Mouse (Mus musculus) CD4-positive naive resting alpha-beta T cell, adult 57 days (primary cell): ENCODE data around the gene Rela. TPM values are rescaled to one million over a fixed set of nuclear protein-coding genes. Genes with fewer than 3 reads are reported as not detected.

Source experiments
- total RNA-seq: library from RNA; stranded (reverse); gene quantifications from one replicate; pipeline ENCODE4 v1.2.4, GENCODE M21; 2023

The Rela gene
- 154 TPM for total RNA-seq

DNA sequence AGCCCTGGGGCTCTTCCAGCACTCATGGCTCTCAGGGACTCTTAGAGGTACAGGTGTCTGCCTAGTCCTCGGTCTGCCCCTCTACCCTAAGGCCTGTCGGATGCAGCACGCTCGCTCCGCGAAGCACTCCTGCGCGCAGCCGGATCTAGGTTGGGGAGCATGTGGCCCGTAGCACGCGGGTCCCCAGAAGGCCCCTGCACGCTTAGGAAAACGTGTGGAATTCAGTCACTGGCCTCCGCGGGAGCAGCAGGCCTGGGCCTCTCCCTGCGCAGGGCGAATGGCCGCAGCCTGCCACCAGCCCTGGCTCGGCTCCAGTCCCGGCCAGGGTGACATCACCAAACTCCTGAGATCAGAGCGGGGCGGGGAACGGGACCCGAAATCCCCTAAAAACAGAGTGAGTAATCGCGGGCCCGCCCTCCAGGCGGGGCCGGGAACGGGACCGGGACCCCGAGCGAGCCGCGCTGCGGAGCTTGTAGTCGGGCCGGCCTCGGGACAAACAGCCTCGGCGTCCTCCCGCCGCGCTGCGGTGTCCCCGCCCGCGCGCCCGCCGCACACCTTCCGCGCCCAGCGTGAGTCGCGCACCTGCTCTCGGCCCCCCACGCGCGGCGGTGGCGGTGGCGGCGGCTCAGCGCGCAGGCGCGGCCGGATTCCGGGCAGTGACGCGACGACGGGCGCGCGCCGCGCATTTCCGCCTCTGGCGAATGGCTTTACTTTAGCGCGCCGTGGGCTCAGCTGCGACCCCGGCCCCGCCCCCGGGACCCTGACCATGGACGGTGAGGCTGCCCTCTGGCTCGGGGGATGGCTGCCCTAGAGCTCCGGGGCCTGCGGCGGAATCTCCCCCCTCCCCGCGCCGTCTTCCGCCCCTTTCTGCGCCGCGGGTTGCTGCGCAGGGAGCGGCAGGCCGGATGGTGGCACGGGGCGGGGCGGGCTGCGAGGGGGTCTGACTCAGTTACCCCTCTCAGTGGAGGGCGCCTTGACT lies at the start of gene Rela:
Gene Rela, plus strand, starts transcription at position 415 of the 979 bp plus-strand sequence.

DNA sequence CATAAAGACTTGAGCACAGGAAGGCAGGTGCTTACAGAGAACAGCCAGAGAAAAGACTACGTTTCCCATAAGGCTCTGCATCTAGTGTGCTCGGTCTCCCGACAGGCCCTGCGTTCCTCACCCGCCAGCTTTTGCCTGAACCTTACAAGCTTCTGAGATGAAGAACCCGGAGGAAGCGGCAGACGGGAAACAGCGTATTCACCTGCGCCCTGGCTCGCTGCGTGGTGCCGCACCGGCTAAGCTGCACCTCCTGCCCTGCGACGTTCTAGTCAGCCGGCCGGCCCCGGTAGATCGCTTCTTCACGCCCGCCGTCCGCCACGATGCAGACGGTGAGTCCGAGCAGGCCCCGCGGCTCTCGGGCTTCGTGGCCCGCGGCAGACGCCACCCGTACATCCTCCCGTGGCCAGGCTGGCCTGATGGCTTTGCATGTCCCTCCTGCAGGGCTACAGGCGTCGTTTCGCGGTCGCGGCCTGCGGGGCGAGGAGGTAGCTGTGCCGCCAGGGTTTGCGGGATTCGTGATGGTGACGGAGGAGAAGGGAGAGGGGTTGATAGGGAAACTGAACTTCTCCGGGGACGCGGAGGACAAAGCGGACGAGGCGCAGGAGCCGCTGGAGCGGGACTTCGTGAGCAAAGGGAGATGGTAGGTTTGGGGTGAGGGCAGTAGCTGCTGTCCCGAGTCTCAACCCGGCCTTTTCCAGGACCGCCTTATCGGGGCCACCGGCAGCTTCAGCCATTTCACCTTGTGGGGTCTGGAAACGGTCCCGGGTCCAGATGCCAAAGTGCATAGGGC lies 35.3 kb upstream of the Rela start, which contains the start of gene Rnaseh2c:
Gene Rnaseh2c, plus strand, starts transcription at position 122 of the 790 bp plus-strand sequence.

DNA sequence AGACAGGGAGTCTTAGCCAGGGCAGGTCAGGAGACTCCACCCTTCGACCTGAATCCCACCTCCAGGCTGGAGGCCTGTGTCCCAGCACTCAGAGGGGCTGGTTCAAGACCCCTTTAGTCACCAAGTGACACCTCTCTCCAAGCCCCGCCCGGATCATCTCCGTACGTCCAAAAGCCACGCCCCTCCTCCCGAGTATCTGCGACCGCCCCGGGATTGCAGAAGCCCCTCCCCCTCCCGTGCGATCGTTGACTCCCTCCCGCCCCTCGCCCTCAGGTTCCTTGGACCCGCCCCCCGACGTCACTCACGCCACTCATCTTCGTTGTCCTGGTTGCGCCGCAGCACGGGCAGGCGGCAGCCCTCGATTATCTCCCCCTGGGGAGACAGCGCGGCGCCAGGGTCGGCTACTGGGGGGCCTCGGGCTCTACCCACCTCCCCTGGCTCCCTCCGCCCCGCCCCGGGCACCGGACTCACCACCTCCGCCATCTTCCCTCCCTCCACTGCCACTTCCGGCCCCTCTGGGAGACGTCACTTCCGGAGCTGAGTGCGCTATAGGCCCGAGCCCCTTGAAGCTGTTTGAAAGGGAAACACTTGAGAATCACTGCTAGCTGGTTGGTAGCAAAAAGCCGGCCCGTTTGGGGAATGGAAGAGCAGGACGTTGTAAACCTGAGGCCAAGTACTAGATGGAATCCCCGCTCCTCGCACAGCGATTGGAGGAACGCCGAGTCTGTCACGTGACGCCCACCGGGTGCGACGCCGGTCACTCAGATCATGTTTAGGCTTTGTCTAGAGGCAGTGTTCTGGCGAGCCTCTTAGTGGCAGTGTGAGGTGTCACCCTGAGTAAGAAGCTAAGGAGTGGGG lies 27.5 kb upstream of the Rela start, which contains the start of gene Kat5:
Gene Kat5, minus strand, starts transcription at position 691 of the 858 bp plus-strand sequence.

DNA sequence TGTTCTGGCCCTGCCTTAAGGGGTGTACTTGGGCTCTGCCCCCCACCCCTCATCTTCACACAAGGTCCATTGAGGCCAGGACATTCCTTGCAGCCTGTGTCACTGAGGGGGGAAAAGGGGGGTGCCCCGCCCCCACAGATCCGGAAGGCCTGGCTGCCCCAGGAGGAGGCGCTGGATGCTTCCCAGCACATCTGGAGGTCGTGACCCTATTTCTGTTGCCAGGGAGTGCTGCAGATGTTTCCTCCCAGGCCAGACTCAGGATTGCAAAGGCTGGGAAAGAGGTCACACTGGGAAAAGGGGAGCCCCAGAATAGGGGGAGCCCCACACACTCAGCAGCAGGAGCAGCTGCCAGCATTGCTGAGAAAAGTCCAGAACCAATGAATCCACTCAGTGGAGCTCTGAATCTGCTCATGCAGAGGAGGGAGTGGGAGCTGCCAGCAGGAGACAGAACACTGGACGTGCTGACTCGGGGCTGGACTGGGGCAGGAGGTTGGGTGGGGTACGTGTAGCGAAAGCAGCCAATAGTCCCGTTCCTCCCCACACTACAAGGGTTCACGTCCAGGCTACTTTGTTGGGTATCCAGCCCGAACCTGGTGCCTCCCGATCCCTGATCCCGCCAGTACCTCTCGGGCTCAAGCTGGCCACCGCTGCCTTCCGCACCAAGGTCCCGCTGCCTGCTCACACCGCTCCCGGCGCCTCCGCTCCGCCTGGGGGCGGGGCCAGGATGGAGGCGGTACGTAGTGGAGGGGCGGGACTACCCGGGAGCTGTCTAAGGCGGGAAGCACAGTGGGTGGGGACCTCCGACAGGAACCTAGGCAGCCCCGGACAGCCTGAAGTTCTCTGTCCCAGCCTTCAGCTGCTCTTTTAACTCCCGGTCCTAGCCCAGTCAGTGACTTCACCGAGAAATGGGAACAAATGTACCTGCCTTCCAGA lies 26.0 kb downstream of the Rela start, which contains the start of gene Sipa1:
Gene Sipa1, minus strand, starts transcription at position 727 of the 933 bp plus-strand sequence.

DNA sequence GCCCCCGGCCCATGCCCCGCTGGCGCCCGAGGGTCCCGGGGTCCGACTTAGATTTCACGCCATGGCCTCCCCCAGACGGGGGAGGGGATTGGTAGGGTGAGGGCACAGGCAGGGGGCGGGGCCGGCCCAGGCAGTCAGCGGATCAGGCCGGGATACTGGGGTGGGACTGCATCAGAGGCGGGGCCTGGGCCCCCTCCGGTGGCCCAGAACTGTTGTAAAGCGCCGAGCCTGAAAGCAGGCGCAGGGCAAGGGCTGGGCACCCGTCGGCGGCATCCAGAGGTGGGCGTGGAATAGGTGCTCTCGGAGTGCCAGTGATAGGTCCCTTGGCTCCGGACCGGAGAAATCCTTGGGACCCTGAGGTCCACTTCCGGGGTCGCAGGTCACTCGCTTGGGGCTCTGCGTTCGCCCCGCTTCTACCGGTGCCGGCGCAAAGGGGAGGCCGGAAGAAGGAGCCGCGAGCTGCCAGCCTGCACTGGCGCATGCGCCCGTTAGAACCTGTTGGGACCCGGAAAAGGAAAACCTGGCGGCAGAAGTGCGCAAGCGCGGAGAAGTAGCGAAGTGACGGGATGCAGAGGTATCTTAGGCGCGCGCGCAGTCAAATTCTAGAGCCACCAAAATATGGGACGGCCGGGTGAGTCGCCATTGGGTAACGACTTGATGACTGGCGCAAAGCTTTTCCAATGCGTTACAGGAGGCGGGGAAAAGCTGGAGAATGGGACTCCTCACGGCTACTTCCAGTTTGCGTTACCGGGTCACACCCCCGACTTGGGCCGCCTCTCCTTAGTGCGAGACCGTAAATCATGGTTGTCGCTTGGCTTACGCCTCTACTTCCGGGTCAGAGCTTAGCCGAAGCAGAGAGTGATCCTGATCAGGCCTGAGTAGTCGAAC lies 51.2 kb downstream of the Rela start, which contains the start of the genes Map3k11 and Pcnx3:
Gene Map3k11, plus strand, starts transcription at position 543 of the 888 bp plus-strand sequence.
Gene Pcnx3, minus strand, starts transcription at position 709 of the 888 bp plus-strand sequence.

Other genes with a start within 250 kb of the Rela start
- 200 TPM for gene Sart1, start 248.8 kb upstream of the Rela start, total RNA-seq
- gene Tsga10ip, start 235.0 kb upstream of the Rela start, total RNA-seq = 1.4 TPM
- 174 TPM for gene Drap1, start 212.5 kb upstream of the Rela start, total RNA-seq
- gene AI837181, start 212.3 kb upstream of the Rela start, total RNA-seq = 61.4 TPM
- 0.71 TPM for gene Fosl1, start 189.9 kb upstream of the Rela start, total RNA-seq
- 7.5 TPM for gene Ccdc85b, start 179.6 kb upstream of the Rela start, total RNA-seq
- 76.3 TPM for gene Fibp, start 176.9 kb upstream of the Rela start, total RNA-seq
- gene Ctsw, start 169.0 kb upstream of the Rela start, total RNA-seq = 54.6 TPM
- 1.6 TPM for gene Efemp2, start 163.5 kb upstream of the Rela start, total RNA-seq
- gene Mus81, start 149.1 kb upstream of the Rela start, total RNA-seq = 47.9 TPM
- gene Cfl1, start 147.0 kb upstream of the Rela start, total RNA-seq = 1,409 TPM
- 1.4 TPM for gene 1700020D05Rik, start 133.7 kb upstream of the Rela start, total RNA-seq
- 6.6 TPM for gene Snx32, start 126.9 kb upstream of the Rela start, total RNA-seq
- not detected for gene Ovol1, start 76.8 kb upstream of the Rela start, total RNA-seq
- gene Ap5b1, start 69.5 kb upstream of the Rela start, total RNA-seq = 24.4 TPM
- gene Rnaseh2c, start 35.6 kb upstream of the Rela start, total RNA-seq = 97.8 TPM
- 120 TPM for gene Kat5, start 27.2 kb upstream of the Rela start, total RNA-seq
- 202 TPM for gene Sipa1, start 26.2 kb downstream of the Rela start, total RNA-seq
- 51.2 TPM for gene Map3k11, start 51.3 kb downstream of the Rela start, total RNA-seq
- gene Pcnx3, start 51.4 kb downstream of the Rela start, total RNA-seq = 191 TPM
- gene Kcnk7, start 66.9 kb downstream of the Rela start, total RNA-seq = not detected
- 25.5 TPM for gene Ehbp1l1, start 88.8 kb downstream of the Rela start, total RNA-seq
- gene Fam89b, start 92.2 kb downstream of the Rela start, total RNA-seq = 33.6 TPM
- 2.5 TPM for gene Ltbp3, start 103.4 kb downstream of the Rela start, total RNA-seq
- 76.3 TPM for gene Scyl1, start 133.9 kb downstream of the Rela start, total RNA-seq
- gene Frmd8, start 237.8 kb downstream of the Rela start, total RNA-seq = 161 TPM
- gene Slc25a45, start 240.3 kb downstream of the Rela start, total RNA-seq = 29.7 TPM